Mouse (Mus musculus) ovary, postnatal 10 days (tissue): ENCODE measurements around the gene Sstr4.
A peak's percentile ranks its signal among the peaks of the same experiment; 100 is the strongest.

Source experiments
- DNase-seq: peaks from one replicate; pipeline ENCODE4 v3.0.0; 2022; ENCODE audit warnings: low spot score

Gene Sstr4

GRCm38 (mm10) chr2:148395131-148396051, at the start of gene Sstr4:
Sstr4 (plus strand) TSS chr2:148395344.
- peak; percentile 14 for DNase-seq

- no peak for DNase-seq
These were observed 49.8 kb upstream of the Sstr4 start for GRCm38 (mm10) chr2:148345373-148345772.

GRCm38 (mm10) chr2:148346976-148347375, 48.2 kb upstream of the Sstr4 start:
- DNase-seq = no peak

- DNase-seq = no peak
These were observed 45.4 kb upstream of the Sstr4 start for GRCm38 (mm10) chr2:148349509-148350307.

GRCm38 (mm10) chr2:148350460-148350859, 44.7 kb upstream of the Sstr4 start:
- no peak for DNase-seq

- DNase-seq = no peak
These were observed 42.5 kb upstream of the Sstr4 start for GRCm38 (mm10) chr2:148352655-148353054.

GRCm38 (mm10) chr2:148357145-148357544, 38.0 kb upstream of the Sstr4 start:
- DNase-seq = no peak

GRCm38 (mm10) chr2:148364536-148364935, 30.6 kb upstream of the Sstr4 start:
- DNase-seq = no peak

- DNase-seq = no peak
These were observed 29.9 kb upstream of the Sstr4 start for GRCm38 (mm10) chr2:148365227-148365626.

- no peak for DNase-seq
These were observed 23.2 kb upstream of the Sstr4 start for GRCm38 (mm10) chr2:148371743-148372630.

- no peak for DNase-seq
These were observed 21.5 kb upstream of the Sstr4 start for GRCm38 (mm10) chr2:148373602-148374071.

GRCm38 (mm10) chr2:148375326-148376150, 19.6 kb upstream of the Sstr4 start:
- DNase-seq = no peak

- DNase-seq = no peak
These were observed 16.3 kb upstream of the Sstr4 start for GRCm38 (mm10) chr2:148378817-148379342.

- DNase-seq = no peak
These were observed 15.2 kb upstream of the Sstr4 start for GRCm38 (mm10) chr2:148379899-148380413.

- no peak for DNase-seq
These were observed 14.1 kb upstream of the Sstr4 start for GRCm38 (mm10) chr2:148381076-148381475.

- no peak for DNase-seq
These were observed 8.7 kb upstream of the Sstr4 start for GRCm38 (mm10) chr2:148386476-148386875.

- DNase-seq = no peak
These were observed 8.2 kb upstream of the Sstr4 start for GRCm38 (mm10) chr2:148386927-148387326.

GRCm38 (mm10) chr2:148387652-148388581, 7.2 kb upstream of the Sstr4 start:
- DNase-seq = no peak

GRCm38 (mm10) chr2:148393149-148393548, 2.0 kb upstream of the Sstr4 start:
- no peak for DNase-seq
